Mouse (Mus musculus): ENCODE data around the gene Fut11. TPM values are rescaled to one million over a fixed set of nuclear protein-coding genes. Genes with fewer than 3 reads are reported as not detected.

Gene Fut11
- total RNA-seq, 2 experiments from 2014 or later, result 1.9 to 3.3 TPM

- DNase-seq, result peak; percentile 94
- TF ChIP-seq CTCF (IDR thresholded peaks at IDR 0.05), result peak; percentile 86
- H3K27ac ChIP-seq, result peak overlapping the region; percentile 94
- peak overlapping the region; percentile 79 for H3K4me3 ChIP-seq
- intact Hi-C loops (cut with DNase I), result no loop called here
Measured at GRCm38 (mm10) chr14:20660827-20661660, 33.7 kb upstream of the Fut11 start.

GRCm38 (mm10) chr14:20661661-20662331 is 33.0 kb upstream of the Fut11 start:
- intact Hi-C loops (cut with DNase I), result no loop called here
- peak overlapping the region; percentile 79 for H3K4me3 ChIP-seq
- peak; percentile 53 for DNase-seq
- peak overlapping the region; percentile 94 for H3K27ac ChIP-seq
- no peak for TF ChIP-seq CTCF (IDR thresholded peaks at IDR 0.05)

- H3K27ac ChIP-seq, result peak overlapping the region; percentile 94
Measured at GRCm38 (mm10) chr14:20662740-20663139, 32.0 kb upstream of the Fut11 start.

GRCm38 (mm10) chr14:20663601-20664000 is 31.2 kb upstream of the Fut11 start:
- Histone ChIP-seq H3K27ac (peak overlapping the region; percentile 94), H3K4me3 (peak overlapping the region; percentile 79)
- intact Hi-C loops (cut with DNase I), result no loop called here
- no peak for DNase-seq
- no peak for TF ChIP-seq CTCF (IDR thresholded peaks at IDR 0.05)

More at GRCm38 (mm10) chr14:20662740-20663139, 32.0 kb upstream of the Fut11 start:
- no peak for TF ChIP-seq CTCF (IDR thresholded peaks at IDR 0.05)
- H3K4me3 ChIP-seq, result peak overlapping the region; percentile 79
- intact Hi-C loops (cut with DNase I), result no loop called here
- no peak for DNase-seq

- Histone ChIP-seq H3K27ac (peak overlapping the region; percentile 94), H3K4me3 (peak overlapping the region; percentile 79)
- DNase-seq, result peak; percentile 80
- intact Hi-C loops (cut with DNase I), result no loop called here
- no peak for TF ChIP-seq CTCF (IDR thresholded peaks at IDR 0.05)
Measured at GRCm38 (mm10) chr14:20664436-20664835, 30.3 kb upstream of the Fut11 start.

- TF ChIP-seq CTCF (IDR thresholded peaks at IDR 0.05), result no peak
- Histone ChIP-seq H3K27ac (peak overlapping the region; percentile 94), H3K4me3 (peak overlapping the region; percentile 79)
- no peak for DNase-seq
- intact Hi-C loops (cut with DNase I), result no loop called here
Measured at GRCm38 (mm10) chr14:20667469-20667868, 27.3 kb upstream of the Fut11 start.

- DNase-seq, result peak; percentile 92
- intact Hi-C loops (cut with DNase I), result no loop called here
- Histone ChIP-seq H3K4me3 (peak within 1 kb of the TSS; percentile 79), H3K27ac (peak within 1 kb of the TSS; percentile 94)
- TF ChIP-seq CTCF (IDR thresholded peaks at IDR 0.05), result no peak
Measured at GRCm38 (mm10) chr14:20668154-20668810, 26.5 kb upstream of the Fut11 start, which contains the start of gene Synpo2l. Gene Synpo2l, minus strand, starts transcription at chr14:20668354.

GRCm38 (mm10) chr14:20672990-20673389 is 21.8 kb upstream of the Fut11 start:
- no peak for DNase-seq
- peak overlapping the region; percentile 85 for H3K4me3 ChIP-seq
- intact Hi-C loops (cut with DNase I), result no loop called here
- H3K27ac ChIP-seq, result peak overlapping the region; percentile 98
- peak; percentile 61 for TF ChIP-seq CTCF (IDR thresholded peaks at IDR 0.05)

- TF ChIP-seq CTCF (IDR thresholded peaks at IDR 0.05), result no peak
- intact Hi-C loops (cut with DNase I), result loop anchor here (2.0 kb wide), 1 partner anchor 23 kb away; no protein-coding TSS in a partner anchor
- Histone ChIP-seq H3K4me3 (peak overlapping the region; percentile 85), H3K27ac (peak overlapping the region; percentile 98)
- DNase-seq, result peak; percentile 59
Measured at GRCm38 (mm10) chr14:20673735-20674063, 21.1 kb upstream of the Fut11 start.

- intact Hi-C loops (cut with DNase I), result loop anchor here (2.0 kb wide), 1 partner anchor 23 kb away; no protein-coding TSS in a partner anchor
- H3K27ac ChIP-seq, result peak within 1 kb of the TSS; percentile 98
- 0 out of 2 replicates have a peak, but pooled peaks have one; percentile 1 for TF ChIP-seq CTCF (IDR thresholded peaks at IDR 0.05)
- peak; percentile 99 for DNase-seq
- H3K4me3 ChIP-seq, result peak within 1 kb of the TSS; percentile 85
Measured at GRCm38 (mm10) chr14:20674064-20674833, 20.5 kb upstream of the Fut11 start, which contains the start of gene Sec24c. Gene Sec24c, plus strand, starts transcription at chr14:20674308.

GRCm38 (mm10) chr14:20677906-20678305 is 16.9 kb upstream of the Fut11 start:
- Histone ChIP-seq H3K4me3 (no peak overlapping the region), H3K27ac (no peak overlapping the region)
- intact Hi-C loops (cut with DNase I), result no loop called here
- DNase-seq, result no peak
- no peak for TF ChIP-seq CTCF (IDR thresholded peaks at IDR 0.05)

- intact Hi-C loops (cut with DNase I), result no loop called here
- peak overlapping the region; percentile 63; the same call in 1 of the 2 replicates for H3K27ac ChIP-seq
Measured at GRCm38 (mm10) chr14:20681742-20682141, 13.0 kb upstream of the Fut11 start.

More at GRCm38 (mm10) chr14:20681742-20682141, 13.0 kb upstream of the Fut11 start:
- DNase-seq, result no peak
- no peak overlapping the region for H3K4me3 ChIP-seq
- TF ChIP-seq CTCF (IDR thresholded peaks at IDR 0.05), result no peak

Data from gastrocnemius, adult 2 months (tissue).